8 mouse cellular contexts compared by ENCODE assay signal in the genomic region with DNA sequence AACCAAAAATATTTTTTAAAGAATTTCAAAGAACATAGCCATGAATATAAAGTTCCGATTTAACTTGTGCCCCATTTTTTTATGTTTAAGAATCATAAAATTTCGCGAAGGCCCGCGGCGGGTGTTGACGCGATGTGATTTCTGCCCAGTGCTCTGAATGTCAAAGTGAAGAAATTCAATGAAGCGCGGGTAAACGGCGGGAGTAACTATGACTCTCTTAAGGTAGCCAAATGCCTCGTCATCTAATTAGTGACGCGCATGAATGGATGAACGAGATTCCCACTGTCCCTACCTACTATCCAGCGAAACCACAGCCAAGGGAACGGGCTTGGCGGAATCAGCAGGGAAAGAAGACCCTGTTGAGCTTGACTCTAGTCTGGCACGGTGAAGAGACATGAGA.
DNase-seq lines count a peak whose midpoint lies in the region.
"Not testable (repeated sequence)": the region's sequence is repeated elsewhere in the genome, so short reads cannot be mapped to it uniquely, and the experiment has no call there.

No protein-coding gene starts in this region.

- intact Hi-C loops in gastrocnemius, postnatal 36 days (cut with DNase I), result not testable (repeated sequence)

- DNase-seq in adrenal gland, adult (ENCODE audit: inconsistent age in 2 of 2, low spot score in 1 of 2), result peak; percentile 100
- DNase-seq in cerebellum, postnatal 10 days, result peak; percentile 94 to 98
- peak; percentile 93 to 100 for DNase-seq in gastrocnemius, postnatal 36 days
- peak; percentile 100 for DNase-seq in kidney, adult 9 months
- peak; percentile 100 for DNase-seq in left cerebral cortex, adult 11 months (ENCODE audit: low spot score)
- peak; percentile 99 for DNase-seq in lung, postnatal 36 days
- peak; percentile 100 for DNase-seq in spleen, adult 12 weeks (ENCODE audit: low spot score)
- peak; percentile 100 for DNase-seq in urinary bladder, adult 2 months (ENCODE audit: low spot score)

Comparison
In these comparisons a context has a peak if more than half of its experiments do, and no peak if none do; other contexts are left out.
1. Peak in every context shown above with its lines: DNase-seq.